Mouse (Mus musculus) spleen, adult 2 months (tissue): ENCODE measurements around the gene Slc50a1. TPM values are rescaled to one million over a fixed set of nuclear protein-coding genes. Genes with fewer than 3 reads are reported as not detected.

ENCODE experiments used
- DNase-seq, 2 experiments: peaks; one replicate each; pipeline versions ENCODE4 v3.0.0 to v3.0.0-alpha.2; 2012 to 2021; ENCODE audit warnings: low spot score in 2 of 2, low read depth in 1 of 2
- H3K27ac ChIP-seq: fragments of 200-500 bp; 2 replicates; pipeline ENCODE4 v1.5.1; 2012; ENCODE audit warnings: low read length, inconsistent platforms; ENCODE audit not compliant: insufficient read depth
- H3K27me3 ChIP-seq: fragments of 200-500 bp; 2 replicates; pipeline ENCODE4 v1.6.1; 2012; ENCODE audit warnings: mild to moderate bottlenecking, moderate library complexity, low read length, inconsistent platforms; ENCODE audit not compliant: control insufficient read depth, insufficient read depth
- H3K36me3 ChIP-seq: fragments of 200-500 bp; 2 replicates; pipeline ENCODE4 v1.6.1; 2012; ENCODE audit warnings: mild to moderate bottlenecking, low read length, inconsistent platforms; ENCODE audit not compliant: control insufficient read depth, insufficient read depth
- H3K4me1 ChIP-seq: fragments of 200-500 bp; 2 replicates; pipeline ENCODE4 v1.6.1; 2011; ENCODE audit warnings: inconsistent platforms; ENCODE audit not compliant: control insufficient read depth, insufficient read depth, insufficient read length
- H3K4me3 ChIP-seq: fragments of 200-500 bp; 2 replicates; pipeline ENCODE4 v1.5.1; 2011; ENCODE audit warnings: mild to moderate bottlenecking, inconsistent platforms; ENCODE audit not compliant: insufficient read depth, insufficient read length; ENCODE audit errors: extremely low read depth
- CTCF ChIP-seq: fragments of 200-500 bp; IDR thresholded peaks from 2 replicates; pipeline ENCODE4 v1.5.1; 2011; ENCODE audit warnings: mild to moderate bottlenecking, inconsistent platforms; ENCODE audit not compliant: insufficient read depth, insufficient read length, insufficient replicate concordance; ENCODE audit errors: extremely low read depth
- POLR2A ChIP-seq: fragments of 200-500 bp; IDR thresholded peaks from 2 replicates; pipeline ENCODE4 v1.6.1; 2011; ENCODE audit warnings: low read depth, low read length, inconsistent platforms
- WGBS: fragments of 180-500 bp; shearing (Covaris S2); methylation state at CpG from one replicate; pipeline ENCODE4 v1.1.7; 2018; 5-methylcytosine and 5-hydroxymethylcytosine counted together
- polyA plus RNA-seq: library from polyadenylated mRNA; depleted of rRNA; stranded (reverse); fragments of >200 nt; gene quantifications from 2 replicates; pipeline ENCODE4 v1.2.3, GENCODE M21; 2012

The Slc50a1 gene
- polyA plus RNA-seq, 1 experiment = 207 TPM

- peaks cover 9% of the 10 kb centered on the region; the same call in 1 of the 2 replicates for H3K27me3 ChIP-seq
- TF ChIP-seq CTCF = no peak
- TF ChIP-seq POLR2A = no peak
- peaks cover 15% of the 10 kb centered on the region; the same call in 1 of the 2 replicates for H3K4me1 ChIP-seq
- H3K36me3 ChIP-seq = no peaks in the 10 kb centered on the region
- DNase-seq = no peak
- H3K4me3 ChIP-seq = no peak overlapping the region
- WGBS = 96% methylated on average over 3 of the region's 3 CpGs
- no peak overlapping the region for H3K27ac ChIP-seq
Observed at GRCm38 (mm10) chr3:89284261-89284660, 13.9 kb upstream of the Slc50a1 start.

- H3K36me3 ChIP-seq = no peaks in the 10 kb centered on the region
- peaks cover 17% of the 10 kb centered on the region; the same call in 1 of the 2 replicates for H3K4me1 ChIP-seq
- no peak overlapping the region for H3K27ac ChIP-seq
- DNase-seq = no peak
- TF ChIP-seq POLR2A (no peak), CTCF (no peak)
- H3K27me3 ChIP-seq = peaks cover 11% of the 10 kb centered on the region; the same call in 1 of the 2 replicates
- H3K4me3 ChIP-seq = no peak overlapping the region
- 47% methylated on average over 4 of the region's 4 CpGs for WGBS
Observed at GRCm38 (mm10) chr3:89282291-89282643, 11.9 kb upstream of the Slc50a1 start.

DNA sequence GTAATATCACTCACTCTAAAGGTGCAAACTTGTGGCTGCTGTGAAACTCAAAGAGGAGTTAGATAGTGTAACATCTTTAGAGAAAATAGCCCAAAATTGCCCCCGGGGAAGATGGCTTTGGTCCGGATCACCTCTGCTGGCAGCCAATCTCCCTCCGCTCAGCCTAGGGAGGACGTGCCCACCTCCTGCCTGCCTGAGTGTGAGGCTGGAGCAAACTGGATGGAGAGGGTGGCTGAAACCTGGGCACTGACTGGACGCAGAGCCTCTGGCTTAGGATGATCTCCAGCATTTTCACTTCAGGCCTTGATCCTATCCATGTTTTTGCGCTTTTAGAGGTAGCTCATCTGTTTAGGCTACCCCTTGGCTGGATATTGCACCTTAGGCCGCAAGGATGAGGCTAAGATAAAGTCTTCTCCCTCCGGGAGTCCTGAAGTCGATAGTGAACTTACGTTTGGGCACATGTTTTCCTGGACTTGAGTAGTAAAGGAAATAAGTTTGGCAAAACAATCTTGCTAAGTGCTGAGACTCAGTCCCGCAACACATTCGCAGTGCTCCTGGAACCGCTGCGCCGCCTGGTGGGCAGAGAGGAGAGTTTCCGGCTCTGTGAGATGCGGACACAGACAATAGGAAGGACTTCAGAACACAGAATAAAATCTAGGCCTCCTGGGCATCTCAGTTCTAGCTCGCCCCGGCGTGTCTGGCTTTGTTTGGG lies 11.4 kb upstream of the Slc50a1 start:
- Histone ChIP-seq H3K27ac (no peak overlapping the region), H3K27me3 (peaks cover 11% of the 10 kb centered on the region; the same call in 1 of the 2 replicates), H3K4me1 (peaks cover 17% of the 10 kb centered on the region; the same call in 1 of the 2 replicates), H3K4me3 (no peak overlapping the region), H3K36me3 (no peaks in the 10 kb centered on the region)
- DNase-seq = peak; percentile 60 to 84
- peak; percentile 98 for TF ChIP-seq CTCF
- TF ChIP-seq POLR2A = no peak
- 21% methylated on average over 20 of the region's 20 CpGs for WGBS

DNA sequence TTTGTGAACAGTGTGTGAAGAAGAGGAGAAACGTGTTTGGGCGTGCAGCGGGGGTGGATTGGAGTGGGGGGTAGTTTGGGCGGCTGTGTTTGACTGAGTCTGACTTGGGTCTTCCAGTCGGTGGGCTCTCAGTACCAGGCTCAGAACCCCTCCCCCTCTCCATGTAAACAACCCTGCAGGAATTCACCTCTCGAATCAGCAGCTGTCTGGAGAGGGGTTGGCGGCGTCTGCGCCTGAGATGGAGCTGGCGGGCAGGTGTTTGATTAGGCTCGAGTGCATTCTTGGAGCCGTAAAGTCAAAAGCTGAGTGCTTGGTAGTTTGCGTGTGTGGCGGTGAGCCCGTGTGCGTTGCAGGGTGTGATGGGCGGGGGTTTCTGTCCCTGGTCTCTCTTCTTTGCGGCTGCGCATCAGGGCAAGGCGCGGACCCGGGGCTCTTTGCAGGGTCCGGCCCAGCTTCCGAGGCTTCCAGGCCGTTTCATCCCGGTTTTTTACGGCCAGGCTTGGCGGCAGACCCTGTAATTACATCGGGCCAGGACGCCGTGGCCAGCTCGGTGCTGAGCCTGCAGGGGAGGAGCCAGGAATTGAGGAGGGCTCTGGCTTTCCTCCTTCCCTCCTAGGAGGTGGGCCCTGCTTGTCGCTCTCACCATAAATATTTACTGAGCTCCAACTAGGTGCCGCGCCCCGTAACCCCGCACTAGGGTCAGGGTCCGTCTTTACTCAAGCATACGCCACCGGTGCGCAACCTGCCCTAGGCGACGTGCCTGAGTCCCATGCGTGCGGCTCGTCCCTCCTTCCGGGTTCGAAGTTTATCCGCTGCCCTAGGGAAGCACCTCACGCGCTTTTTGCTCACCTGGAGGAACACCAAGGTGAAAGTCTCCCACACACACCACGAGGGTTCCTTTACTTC lies 10.5 kb upstream of the Slc50a1 start, which contains the start of gene Efna1:
TSS of gene Efna1 (minus strand) at position 537 of the 906 bp plus-strand sequence.
- Histone ChIP-seq H3K27me3 (peaks cover 11% of the 10 kb centered on the region; the same call in 1 of the 2 replicates), H3K4me3 (peak within 1 kb of the TSS; percentile 57), H3K36me3 (no peaks in the 10 kb centered on the region), H3K27ac (no peak within 1 kb of the TSS), H3K4me1 (peaks cover 17% of the 10 kb centered on the region; the same call in 1 of the 2 replicates)
- DNase-seq = peak in 1 of 2 experiments; percentile 27
- TF ChIP-seq CTCF (no peak), POLR2A (no peak)
- WGBS = 2% methylated on average over 52 of the region's 52 CpGs

DNA sequence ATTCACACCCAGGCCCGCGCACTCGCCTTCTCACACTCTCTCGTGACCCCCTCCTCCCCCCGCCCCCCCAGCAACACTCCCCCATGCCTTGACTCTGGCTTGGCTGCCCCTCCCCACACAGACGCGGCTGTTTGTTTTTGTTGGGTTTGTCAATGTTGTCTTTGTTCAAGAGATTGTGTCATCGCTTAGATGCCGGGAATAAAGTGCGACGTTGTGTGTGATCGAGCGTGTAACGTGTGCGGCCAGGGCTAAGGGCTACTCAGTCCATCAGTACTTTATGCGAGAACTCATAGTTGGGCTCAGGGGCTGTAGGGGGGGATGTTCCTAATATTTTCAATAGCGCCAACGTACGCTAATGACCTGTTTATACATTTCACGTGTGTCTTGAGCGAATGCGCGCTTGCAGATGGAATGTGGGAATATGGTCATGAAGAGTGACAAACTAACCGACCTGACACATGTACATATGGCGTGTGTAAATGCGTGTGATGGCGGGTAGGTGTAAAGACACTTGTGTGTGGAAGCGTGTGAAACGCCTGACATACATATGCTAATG lies 9.8 kb upstream of the Slc50a1 start:
- H3K27me3 ChIP-seq = peaks cover 11% of the 10 kb centered on the region; the same call in 1 of the 2 replicates
- WGBS = 2% methylated on average over 29 of the region's 29 CpGs

DNA sequence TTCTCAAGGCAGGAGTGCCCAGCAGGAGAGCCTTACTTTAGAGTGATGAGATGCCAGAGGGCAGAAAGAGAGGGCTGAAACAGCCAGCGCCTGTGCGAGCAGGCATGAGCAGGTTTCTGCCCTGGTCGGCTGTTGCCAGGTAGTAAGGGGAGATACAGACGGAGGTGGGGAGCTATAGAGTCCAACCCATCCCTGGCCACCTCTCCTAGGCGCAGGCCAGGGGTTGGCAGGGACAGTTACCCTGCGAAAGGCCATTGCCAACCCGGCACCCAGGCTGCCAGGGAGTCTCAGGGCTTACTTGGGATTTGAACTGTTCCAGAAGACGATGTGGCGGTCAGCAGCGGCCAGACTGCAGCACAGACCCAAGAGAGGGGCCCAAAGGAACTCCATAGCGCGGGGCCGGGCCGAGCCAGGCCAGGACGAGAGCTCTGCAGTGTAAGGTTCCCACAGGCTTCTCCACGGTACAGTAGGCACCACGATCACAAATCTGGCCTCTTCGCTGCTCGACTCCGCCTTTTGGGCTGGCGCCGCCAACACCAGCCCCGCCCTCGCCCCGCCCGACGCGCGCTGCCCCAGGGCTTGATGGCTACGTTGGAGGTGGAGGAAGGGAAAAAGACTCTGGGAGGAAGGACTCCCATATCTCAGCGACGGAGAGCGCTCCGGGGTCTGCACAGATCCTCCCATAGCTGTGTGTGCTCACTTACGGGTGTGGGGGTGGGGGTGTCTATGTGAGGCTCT lies 9.0 kb upstream of the Slc50a1 start:
- Histone ChIP-seq H3K27me3 (peaks cover 11% of the 10 kb centered on the region; the same call in 1 of the 2 replicates), H3K4me3 (peak overlapping the region; percentile 57), H3K27ac (peak overlapping the region; percentile 31; the same call in 1 of the 2 replicates), H3K4me1 (peaks cover 14% of the 10 kb centered on the region; the same call in 1 of the 2 replicates), H3K36me3 (no peaks in the 10 kb centered on the region)
- no peak for TF ChIP-seq CTCF
- TF ChIP-seq POLR2A = 0 out of 2 replicates have a peak, but pooled peaks have one; percentile 10
- DNase-seq = peak in 1 of 2 experiments; percentile 69
- WGBS = 9% methylated on average over 35 of the region's 35 CpGs

More for the DNA sequence above, 9.8 kb upstream of the Slc50a1 start:
- TF ChIP-seq CTCF (no peak), POLR2A (no peak)
- H3K27ac ChIP-seq = no peak overlapping the region
- peak overlapping the region; percentile 57; the same call in 1 of the 2 replicates for H3K4me3 ChIP-seq
- peaks cover 17% of the 10 kb centered on the region; the same call in 1 of the 2 replicates for H3K4me1 ChIP-seq
- DNase-seq = no peak
- H3K36me3 ChIP-seq = no peaks in the 10 kb centered on the region
